Mouse (Mus musculus) stomach, embryonic 15.5 days (tissue): Measurements from ENCODE around the gene Gm6502. TPM values are rescaled to one million over a fixed set of nuclear protein-coding genes. Genes with fewer than 3 reads are reported as not detected.
"Not testable (repeated sequence)": the region's sequence is repeated elsewhere in the genome, so short reads cannot be mapped to it uniquely, and the experiment has no call there.

Experiments used
- ATAC-seq: fragments of 200-750 bp; cut with Nextera tagmentation; 2 replicates; pipeline ENCODE4 v1.8.0; 2017; ENCODE audit warnings: low read depth, moderate number of reproducible peaks, moderate TSS enrichment; ENCODE audit not compliant: insufficient read depth, low FRiP score
- H3K27ac ChIP-seq: fragments of 300-500 bp; sonication (generic); 2 replicates; pipeline ENCODE4 v1.5.1; 2015; ENCODE audit warnings: mild to moderate bottlenecking, inconsistent platforms
- H3K27me3 ChIP-seq: fragments of 300-500 bp; sonication (generic); replicated peaks from 2 replicates; pipeline ENCODE4 v1.6.1; 2015; ENCODE audit warnings: inconsistent platforms
- H3K36me3 ChIP-seq: fragments of 300-500 bp; sonication (generic); 2 replicates; pipeline ENCODE4 v1.6.1; 2015; ENCODE audit warnings: inconsistent platforms
- H3K4me1 ChIP-seq: fragments of 300-500 bp; sonication (generic); 2 replicates; pipeline ENCODE4 v1.6.1; 2015; ENCODE audit warnings: inconsistent platforms
- H3K4me2 ChIP-seq: fragments of 300-500 bp; sonication (generic); 2 replicates; pipeline ENCODE4 v1.6.1; 2015; ENCODE audit warnings: mild to moderate bottlenecking, inconsistent platforms
- H3K4me3 ChIP-seq: fragments of 300-500 bp; sonication (generic); replicated peaks from 2 replicates; pipeline ENCODE4 v1.5.1; 2015; ENCODE audit warnings: inconsistent platforms
- H3K9ac ChIP-seq: fragments of 300-500 bp; sonication (generic); 2 replicates; pipeline ENCODE4 v1.6.1; 2015; ENCODE audit warnings: inconsistent platforms
- H3K9me3 ChIP-seq: fragments of 300-500 bp; sonication (generic); 2 replicates; pipeline ENCODE4 v1.6.1; 2016; ENCODE audit warnings: inconsistent platforms
- WGBS: fragments of 180-500 bp; shearing (Covaris S2); methylation state at CpG from one replicate; pipeline ENCODE4 v1.1.7; 2015; 5-methylcytosine and 5-hydroxymethylcytosine counted together
- polyA plus RNA-seq: library from polyadenylated mRNA; unstranded; fragments of >200 nt; fragmentation: Nextera tagmentation; extraction: Ambion mirVana; gene quantifications from 2 replicates; pipeline ENCODE4 v1.2.1, GENCODE M21; 2015

Gene Gm6502
- polyA plus RNA-seq = not detected in 2 replicates

DNA sequence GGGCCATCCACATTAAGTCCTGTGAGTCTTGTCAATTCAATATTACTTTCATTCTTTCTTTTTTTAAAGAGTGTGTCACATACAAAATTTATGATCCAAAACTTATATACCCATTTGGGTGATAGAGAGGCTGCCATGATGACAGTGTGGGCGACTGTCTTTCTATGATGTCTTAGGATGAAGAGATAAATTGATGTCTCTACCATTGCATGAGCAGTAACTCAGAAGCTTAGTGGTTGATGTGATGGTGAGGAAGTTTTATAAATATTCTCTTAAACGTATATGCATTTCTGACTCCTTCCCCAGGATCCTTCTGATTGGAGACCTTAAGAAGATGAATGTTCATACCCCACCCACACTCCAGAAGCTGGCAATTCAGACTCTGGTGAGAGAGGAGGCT lies at the start of gene Gm6502:
TSS of gene Gm6502 (plus strand) at position 301 of the 400 bp plus-strand sequence.
- not testable (repeated sequence) for H3K27me3 ChIP-seq, H3K9me3 ChIP-seq, H3K9ac ChIP-seq, ATAC-seq, H3K27ac ChIP-seq, H3K36me3 ChIP-seq, H3K4me2 ChIP-seq, H3K4me1 ChIP-seq, H3K4me3 ChIP-seq
- no CpG with 5 or more reads among the region's 2 CpGs for WGBS

DNA sequence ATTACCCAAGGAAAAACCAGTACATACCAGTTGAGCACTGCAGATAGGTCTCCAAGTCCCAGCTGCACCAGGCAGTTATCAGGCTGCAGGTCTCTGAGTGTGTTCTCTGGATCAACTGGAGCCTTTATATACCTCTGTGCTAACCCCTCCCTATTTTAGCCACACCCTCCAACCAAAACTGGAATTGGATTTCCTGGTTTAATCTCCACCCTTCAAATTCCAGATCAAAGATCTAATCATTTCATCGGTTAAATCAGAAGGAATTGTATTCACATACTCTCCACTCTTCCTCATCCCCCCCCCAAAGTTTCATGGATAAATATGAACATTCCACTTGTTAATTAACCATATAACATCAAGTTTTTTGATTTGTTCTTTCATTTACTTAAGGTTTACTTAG lies 7.5 kb upstream of the Gm6502 start, which contains the start of gene A430089I19Rik:
TSS of gene A430089I19Rik (minus strand) at position 101 of the 400 bp plus-strand sequence.
- not testable (repeated sequence) for H3K4me2 ChIP-seq, H3K4me1 ChIP-seq, H3K27ac ChIP-seq, H3K9ac ChIP-seq, H3K27me3 ChIP-seq, ATAC-seq, H3K36me3 ChIP-seq, H3K4me3 ChIP-seq, H3K9me3 ChIP-seq
- 87% methylated on average over 1 of the region's 1 CpGs for WGBS

- not testable (repeated sequence) for H3K27ac ChIP-seq, H3K27me3 ChIP-seq, H3K4me3 ChIP-seq, H3K9me3 ChIP-seq, H3K9ac ChIP-seq, ATAC-seq, H3K4me2 ChIP-seq, H3K36me3 ChIP-seq, H3K4me1 ChIP-seq
- WGBS = no CpG with 5 or more reads among the region's 2 CpGs
Measured at GRCm38 (mm10) chr5:94339449-94339848, 25.2 kb downstream of the Gm6502 start, which contains the start of gene AA792892. AA792892 (plus strand) TSS chr5:94339749.

Other genes with a start within 250 kb of the Gm6502 start
- gene BC061212, start 243.9 kb upstream of the Gm6502 start, polyA plus RNA-seq = not detected in 2 replicates
- gene Gm6351, start 238.1 kb upstream of the Gm6502 start, polyA plus RNA-seq = not detected in 2 replicates
- not detected in 2 replicates for gene Gm3106, start 96.4 kb upstream of the Gm6502 start, polyA plus RNA-seq
- not detected in 2 replicates for gene A430089I19Rik, start 7.6 kb upstream of the Gm6502 start, polyA plus RNA-seq
- not detected in 2 replicates for gene AA792892, start 25.3 kb downstream of the Gm6502 start, polyA plus RNA-seq
- gene Gm7682, start 131.3 kb downstream of the Gm6502 start, polyA plus RNA-seq = not detected in 2 replicates
- not detected in 2 replicates for gene Gm3139, start 211.9 kb downstream of the Gm6502 start, polyA plus RNA-seq